Mouse (Mus musculus): Measurements from ENCODE around the gene Ptprk.

Ptprk gene

GRCm38 (mm10) chr10:28184675-28185074 lies 110.1 kb downstream of the Ptprk start:
- no peak for DNase-seq (ENCODE audit: low read depth, low spot score)

- DNase-seq (ENCODE audit: low read depth, low spot score): no peak
Observed at GRCm38 (mm10) chr10:28185326-28185725, 110.7 kb downstream of the Ptprk start.

- no peak for DNase-seq (ENCODE audit: low read depth, low spot score)
Observed at GRCm38 (mm10) chr10:28186018-28186800, 111.6 kb downstream of the Ptprk start.

GRCm38 (mm10) chr10:28191440-28191839 lies 116.8 kb downstream of the Ptprk start:
- DNase-seq (ENCODE audit: low read depth, low spot score): no peak

- no peak for DNase-seq (ENCODE audit: low read depth, low spot score)
Observed at GRCm38 (mm10) chr10:28193630-28194029, 119.0 kb downstream of the Ptprk start.

GRCm38 (mm10) chr10:28200609-28201008 lies 126.0 kb downstream of the Ptprk start:
- no peak for DNase-seq (ENCODE audit: low read depth, low spot score)

- DNase-seq (ENCODE audit: low read depth, low spot score): no peak
Observed at GRCm38 (mm10) chr10:28209394-28209793, 134.8 kb downstream of the Ptprk start.

- DNase-seq (ENCODE audit: low read depth, low spot score): no peak
Observed at GRCm38 (mm10) chr10:28212083-28212482, 137.5 kb downstream of the Ptprk start.

GRCm38 (mm10) chr10:28215153-28215552 lies 140.5 kb downstream of the Ptprk start:
- no peak for DNase-seq (ENCODE audit: low read depth, low spot score)

- DNase-seq (ENCODE audit: low read depth, low spot score): no peak
Observed at GRCm38 (mm10) chr10:28223602-28224001, 149.0 kb downstream of the Ptprk start.

GRCm38 (mm10) chr10:28224376-28224775 lies 149.8 kb downstream of the Ptprk start:
- DNase-seq (ENCODE audit: low read depth, low spot score): no peak

GRCm38 (mm10) chr10:28225536-28226075 lies 151.0 kb downstream of the Ptprk start:
- no peak for DNase-seq (ENCODE audit: low read depth, low spot score)

GRCm38 (mm10) chr10:28227732-28228131 lies 153.1 kb downstream of the Ptprk start:
- DNase-seq (ENCODE audit: low read depth, low spot score): no peak

- DNase-seq (ENCODE audit: low read depth, low spot score): no peak
Observed at GRCm38 (mm10) chr10:28228208-28228607, 153.6 kb downstream of the Ptprk start.

- DNase-seq (ENCODE audit: low read depth, low spot score): no peak
Observed at GRCm38 (mm10) chr10:28232273-28233167, 157.9 kb downstream of the Ptprk start.

GRCm38 (mm10) chr10:28249047-28249446 lies 174.4 kb downstream of the Ptprk start:
- no peak for DNase-seq (ENCODE audit: low read depth, low spot score)

GRCm38 (mm10) chr10:28251385-28251784 lies 176.8 kb downstream of the Ptprk start:
- DNase-seq (ENCODE audit: low read depth, low spot score): no peak

- DNase-seq (ENCODE audit: low read depth, low spot score): no peak
Observed at GRCm38 (mm10) chr10:28260651-28261050, 186.0 kb downstream of the Ptprk start.

- no peak for DNase-seq (ENCODE audit: low read depth, low spot score)
Observed at GRCm38 (mm10) chr10:28262159-28262558, 187.5 kb downstream of the Ptprk start.

GRCm38 (mm10) chr10:28263546-28263945 lies 188.9 kb downstream of the Ptprk start:
- no peak for DNase-seq (ENCODE audit: low read depth, low spot score)

- DNase-seq (ENCODE audit: low read depth, low spot score): no peak
Observed at GRCm38 (mm10) chr10:28270273-28270672, 195.7 kb downstream of the Ptprk start.
